Mouse (Mus musculus) heart, adult 2 months (tissue): ENCODE measurements around the gene Zfp600. TPM values are rescaled to one million over a fixed set of nuclear protein-coding genes. Genes with fewer than 3 reads are reported as not detected.
"Not testable (repeated sequence)": the region's sequence is repeated elsewhere in the genome, so short reads cannot be mapped to it uniquely, and the experiment has no call there.

ENCODE experiments used
- DNase-seq, 2 experiments: peaks; one replicate each; pipeline ENCODE4 v3.0.0; 2021
- H3K27ac ChIP-seq: fragments of 200-600 bp; 2 replicates; pipeline ENCODE4 v1.8.1; 2022
- H3K27me3 ChIP-seq: fragments of 200-500 bp; 2 replicates; pipeline ENCODE4 v1.6.1; 2012; ENCODE audit warnings: mild to moderate bottlenecking, low read length, inconsistent platforms, mixed read lengths; ENCODE audit not compliant: control insufficient read depth, insufficient read depth
- H3K36me3 ChIP-seq: fragments of 200-500 bp; 2 replicates; pipeline ENCODE4 v1.6.1; 2012; ENCODE audit warnings: low read length, inconsistent platforms; ENCODE audit not compliant: control insufficient read depth, insufficient read depth
- H3K4me1 ChIP-seq: fragments of 200-500 bp; 2 replicates; pipeline ENCODE4 v1.6.1; 2011; ENCODE audit warnings: low read length; ENCODE audit not compliant: control insufficient read depth, insufficient read depth
- H3K4me3 ChIP-seq: fragments of 200-600 bp; 2 replicates; pipeline ENCODE4 v1.8.1; 2022
- H3K79me2 ChIP-seq: fragments of 200-500 bp; replicated peaks from 2 replicates; pipeline ENCODE4 v1.6.1; 2012; ENCODE audit warnings: mild to moderate bottlenecking, inconsistent platforms, low read length, moderate library complexity, mixed read lengths; ENCODE audit not compliant: control insufficient read depth, insufficient read depth
- H3K9ac ChIP-seq: fragments of 200-500 bp; 2 replicates; pipeline ENCODE4 v1.6.1; 2012; ENCODE audit warnings: low read depth, mild to moderate bottlenecking, control low read depth, inconsistent platforms, low read length, mixed read lengths
- WGBS: fragments of 180-500 bp; shearing (Covaris S2); methylation state at CpG from one replicate; pipeline ENCODE4 v1.1.7; 2018; 5-methylcytosine and 5-hydroxymethylcytosine counted together
- intact Hi-C: fragments of 180-260 bp; cut with DNase I; formaldehyde crosslinking; loops from one replicate; pipeline ENCODE4 v1.15.1; 2025
- polyA plus RNA-seq: library from polyadenylated mRNA; depleted of rRNA; stranded (reverse); fragments of >200 nt; gene quantifications from 2 replicates; pipeline ENCODE4 v1.2.3, GENCODE M21; 2012; rRNA removed
- total RNA-seq, 2 experiments: library from RNA; stranded (reverse); gene quantifications; 2 replicates each; pipeline ENCODE4 v1.2.3; 2021

The Zfp600 gene
- total and polyA plus RNA-seq, 3 experiments = not detected

DNA sequence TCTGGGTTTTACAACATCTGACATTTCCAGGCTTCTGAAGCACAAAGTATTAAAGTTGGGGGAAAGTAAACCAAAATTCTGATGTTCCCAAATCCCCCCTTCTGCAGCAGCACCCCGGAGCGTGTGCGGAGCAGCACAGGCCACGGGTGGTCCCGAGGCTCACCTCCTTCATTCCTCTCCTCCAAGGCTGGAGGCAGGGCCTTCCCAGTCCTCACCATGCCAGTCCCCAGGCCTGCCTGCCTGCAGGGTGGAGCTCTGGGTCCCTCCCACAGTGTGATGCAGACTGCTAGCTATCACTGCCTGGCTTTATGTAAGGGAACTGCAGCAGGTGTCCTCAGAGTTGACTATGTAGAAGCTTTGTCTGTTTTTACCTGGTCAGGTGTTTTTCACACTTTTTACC is 85.5 kb downstream of the Zfp600 start:
- H3K4me1 ChIP-seq, H3K9ac ChIP-seq, H3K27ac ChIP-seq, H3K4me3 ChIP-seq, H3K27me3 ChIP-seq, H3K79me2 ChIP-seq, intact Hi-C loops, H3K36me3 ChIP-seq: not testable (repeated sequence)
- WGBS = 61% methylated on average over 5 of the region's 5 CpGs
- peak in 1 of 2 experiments; percentile 13 for DNase-seq

Other genes with a start within 250 kb of the Zfp600 start
- not detected for gene Zfp987, start 59.5 kb upstream of the Zfp600 start, total RNA-seq
- gene Zfp987, start 59.5 kb upstream of the Zfp600 start, polyA plus RNA-seq = not detected in 2 replicates